Mouse (Mus musculus) liver (tissue): Measurements from ENCODE around the gene Nop2.

ENCODE experiments used
- DNase-seq: peaks from one replicate; pipeline ENCODE4 v3.0.0-alpha.2; 2020; ENCODE audit warnings: mixed read lengths

Gene Nop2

GRCm38 (mm10) chr6:125131302-125132156, at the start of gene Nop2:
Gene Nop2 (plus strand): TSS chr6:125131909.
- peak; percentile 95 for DNase-seq

GRCm38 (mm10) chr6:125082801-125083386, 48.8 kb upstream of the Nop2 start:
- no peak for DNase-seq

GRCm38 (mm10) chr6:125084424-125084823, 47.3 kb upstream of the Nop2 start:
- DNase-seq = peak; percentile 63

- no peak for DNase-seq
Measured at GRCm38 (mm10) chr6:125087937-125088336, 43.8 kb upstream of the Nop2 start.

- DNase-seq = peak; percentile 83
Measured at GRCm38 (mm10) chr6:125088561-125089321, 43.0 kb upstream of the Nop2 start.

- peak; percentile 89 for DNase-seq
Measured at GRCm38 (mm10) chr6:125089521-125090321, 42.0 kb upstream of the Nop2 start.

- no peak for DNase-seq
Measured at GRCm38 (mm10) chr6:125090341-125091085, 41.2 kb upstream of the Nop2 start.

GRCm38 (mm10) chr6:125092372-125092771, 39.3 kb upstream of the Nop2 start:
- DNase-seq = no peak

GRCm38 (mm10) chr6:125094843-125095242, 36.9 kb upstream of the Nop2 start:
- DNase-seq = no peak

- peak; percentile 97 for DNase-seq
Measured at GRCm38 (mm10) chr6:125095391-125096278, 36.1 kb upstream of the Nop2 start, which contains the start of gene Chd4. Gene Chd4 (plus strand): TSS chr6:125095981.

- DNase-seq = no peak
Measured at GRCm38 (mm10) chr6:125096279-125096596, 35.5 kb upstream of the Nop2 start.

- DNase-seq = peak; percentile 66
Measured at GRCm38 (mm10) chr6:125096597-125097345, 34.9 kb upstream of the Nop2 start.

GRCm38 (mm10) chr6:125097346-125097689, 34.4 kb upstream of the Nop2 start:
- DNase-seq = no peak

GRCm38 (mm10) chr6:125097951-125098350, 33.8 kb upstream of the Nop2 start:
- DNase-seq = no peak

- no peak for DNase-seq
Measured at GRCm38 (mm10) chr6:125098513-125098912, 33.2 kb upstream of the Nop2 start.

GRCm38 (mm10) chr6:125099421-125099971, 32.2 kb upstream of the Nop2 start:
- DNase-seq = no peak

- DNase-seq = no peak
Measured at GRCm38 (mm10) chr6:125101444-125101843, 30.3 kb upstream of the Nop2 start.

GRCm38 (mm10) chr6:125104223-125104622, 27.5 kb upstream of the Nop2 start:
- DNase-seq = peak; percentile 88

- no peak for DNase-seq
Measured at GRCm38 (mm10) chr6:125107705-125108104, 24.0 kb upstream of the Nop2 start.

GRCm38 (mm10) chr6:125109371-125109770, 22.3 kb upstream of the Nop2 start:
- DNase-seq = no peak
